Mouse (Mus musculus): Measurements from ENCODE around the gene Sh2d5. TPM values are rescaled to one million over a fixed set of nuclear protein-coding genes. Genes with fewer than 3 reads are reported as not detected.
A peak's percentile ranks its signal among the peaks of the same experiment; 100 is the strongest.

The Sh2d5 gene
- total and polyA plus RNA-seq, 3 experiments = 2.0 to 2.8 TPM; not detected in 1

GRCm38 (mm10) chr4:138304340-138305104, 54.3 kb downstream of the Sh2d5 start, which contains the start of gene Ddost (continued):
- no peak for TF ChIP-seq GABPA (IDR thresholded peaks at IDR 0.05; ENCODE audit: low read depth, low read length)
- TF ChIP-seq BHLHE40 (IDR thresholded peaks at IDR 0.05; ENCODE audit: borderline replicate concordance, low read depth, low read length) = no peak
- TF ChIP-seq E2F4 (IDR thresholded peaks at IDR 0.05; ENCODE audit: borderline replicate concordance, low read depth, low read length) = peak; percentile 24; the same call in 1 of the 2 replicates
- no peak; the same call in 1 of the 2 replicates for TF ChIP-seq KAT2A (conservative IDR thresholded peaks at IDR 0.05; ENCODE audit: low read depth, low read length)

DNA sequence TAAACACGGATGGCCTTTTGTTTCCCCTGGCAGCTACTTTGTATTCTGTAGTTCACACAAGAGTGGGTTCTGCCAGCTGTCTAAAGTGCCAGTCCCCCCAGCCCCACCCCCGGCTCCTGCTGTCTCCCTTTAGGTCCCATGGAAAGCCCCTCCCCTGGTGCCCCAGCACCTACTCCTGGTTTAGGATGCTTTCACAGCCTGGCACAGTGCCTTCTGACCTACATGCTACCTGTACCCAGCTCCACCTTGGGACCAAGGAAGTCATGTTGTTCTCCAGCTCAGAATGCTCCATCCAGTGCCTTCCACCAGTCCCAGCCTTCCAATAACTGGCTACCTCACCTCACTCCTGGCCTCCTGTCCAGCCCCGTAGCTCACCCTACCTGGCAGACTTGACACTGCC, 56.8 kb downstream of the Sh2d5 start:
- Histone ChIP-seq H3K4me1 (ENCODE audit: control insufficient read depth in 1 of 2, insufficient read depth in 2 of 2, low read length in 2 of 2) (peaks cover 9 to 30% of the 10 kb centered on the region in 2 experiments; a peak in 3 of 4 replicates), H3K27ac (ENCODE audit: control insufficient read depth, low read depth, low read length) (peak overlapping the region; percentile 87), H3K9ac (ENCODE audit: control insufficient read depth, low read depth, low read length, poor library complexity, severe bottlenecking) (peak overlapping the region; percentile 44), H3K79me2 (ENCODE audit: control insufficient read depth, insufficient read depth, low read length, poor library complexity) (peaks cover 29% of the 10 kb centered on the region), H3K4me3 (ENCODE audit: control insufficient read depth in 1 of 2, insufficient read depth in 1 of 2, low read depth in 2 of 2, low read length in 2 of 2) (no peak overlapping the region), H3K27me3 (ENCODE audit: control insufficient read depth in 1 of 2, insufficient read depth in 2 of 2, low read length in 2 of 2) (no peaks in the 10 kb centered on the region), H3K9me3 (replicated peaks; ENCODE audit: insufficient read depth, low read length) (no peaks in the 10 kb centered on the region), H3K36me3 (ENCODE audit: control insufficient read depth in 1 of 2, insufficient read depth in 2 of 2, low read length in 2 of 2) (peaks cover 8 to 20% of the 10 kb centered on the region in 2 experiments)
- no peak for DNase-seq (ENCODE audit: low read depth, low spot score)
- TF ChIP-seq EP300 (IDR thresholded peaks at IDR 0.05; ENCODE audit: low read depth in 1 of 2, low read length in 2 of 2) = no peak
- no peak for TF ChIP-seq CTCF (IDR thresholded peaks at IDR 0.05 in 2 of 3, conservative IDR thresholded peaks at IDR 0.05 in 1 of 3; ENCODE audit: control insufficient read depth in 1 of 3, insufficient read depth in 1 of 3, low read depth in 2 of 3, low read length in 3 of 3, poor library complexity in 1 of 3, severe bottlenecking in 1 of 3)
- no peak for TF ChIP-seq BHLHE40 (IDR thresholded peaks at IDR 0.05; ENCODE audit: borderline replicate concordance, low read depth, low read length)
- TF ChIP-seq NRF1 (IDR thresholded peaks at IDR 0.05; ENCODE audit: insufficient read depth, low read depth, low read length, poor library complexity, severe bottlenecking) = no peak
- no peak for TF ChIP-seq HCFC1 (IDR thresholded peaks at IDR 0.05; ENCODE audit: low read depth, low read length)
- no peak for TF ChIP-seq POLR2AphosphoS5 (IDR thresholded peaks at IDR 0.05; ENCODE audit: borderline replicate concordance, low read depth, low read length)
- TF ChIP-seq CHD1 (IDR thresholded peaks at IDR 0.05; ENCODE audit: low read depth, low read length) = no peak
- TF ChIP-seq ELF1 (IDR thresholded peaks at IDR 0.05; ENCODE audit: low read depth, low read length) = no peak
- TF ChIP-seq GATA1 (IDR thresholded peaks at IDR 0.05; ENCODE audit: low read depth, low read length) = no peak
- TF ChIP-seq NELFE (IDR thresholded peaks at IDR 0.05; ENCODE audit: low read depth, low read length) = no peak
- TF ChIP-seq JUND (IDR thresholded peaks at IDR 0.05; ENCODE audit: low read depth, low read length) = no peak
- TF ChIP-seq TBP (IDR thresholded peaks at IDR 0.05; ENCODE audit: low read depth, low read length) = no peak
- TF ChIP-seq MXI1 (IDR thresholded peaks at IDR 0.05; ENCODE audit: low read depth, low read length) = no peak
- TF ChIP-seq TAL1 (IDR thresholded peaks at IDR 0.05; ENCODE audit: low read length) = no peak
- no peak for TF ChIP-seq MAX (IDR thresholded peaks at IDR 0.05; ENCODE audit: low read length)
- TF ChIP-seq RCOR1 (IDR thresholded peaks at IDR 0.05; ENCODE audit: low read depth, low read length) = no peak
- TF ChIP-seq USF2 (IDR thresholded peaks at IDR 0.05; ENCODE audit: borderline replicate concordance in 1 of 2, insufficient read depth in 1 of 2, low read depth in 1 of 2, low read length in 2 of 2) = no peak
- TF ChIP-seq E2F4 (IDR thresholded peaks at IDR 0.05; ENCODE audit: borderline replicate concordance, low read depth, low read length) = no peak
- TF ChIP-seq POLR2AphosphoS2 (IDR thresholded peaks at IDR 0.05; ENCODE audit: low read length) = no peak
- no peak for TF ChIP-seq ZMIZ1 (IDR thresholded peaks at IDR 0.05; ENCODE audit: low read depth, low read length)
